In genomic region chr10:115623481-115623880, GRCm38 (mm10) we compare ENCODE assay signal across 16 mouse cellular contexts. TPM values are rescaled to one million over a fixed set of nuclear protein-coding genes. Genes with fewer than 3 reads are reported as not detected.
DNase-seq lines count a peak whose midpoint lies in the region; ATAC-seq lines count a peak whose summit lies in the region.
"Had no signal": no experiment of that assay in that cellular context is flagged by ENCODE, and none has a peak within 500 bp of the region (broad histone marks: within the 10 kb centered on the region; RNA-seq: fewer than 3 reads in every experiment).

No protein-coding gene starts in this region.

- H3K9me3 ChIP-seq in forebrain, embryonic 13.5 days (replicated peaks) = no peaks in the 10 kb centered on the region
- H3K9me3 ChIP-seq in forebrain, embryonic 12.5 days = no peaks in the 10 kb centered on the region
- no peaks in the 10 kb centered on the region for H3K9me3 ChIP-seq in heart, embryonic 15.5 days (replicated peaks)
- H3K9me3 ChIP-seq in heart, embryonic 10.5 days = no peaks in the 10 kb centered on the region
- H3K9me3 ChIP-seq in lung, embryonic 15.5 days = no peaks in the 10 kb centered on the region
- no peaks in the 10 kb centered on the region for H3K9me3 ChIP-seq in forebrain, embryonic 15.5 days
- H3K9me3 ChIP-seq: embryonic facial prominence, embryonic 12.5 days; hindbrain, embryonic 15.5 days had no signal

- H3K4me1 ChIP-seq in forebrain, embryonic 13.5 days = peaks cover 9% of the 10 kb centered on the region; the same call in 1 of the 2 replicates
- H3K4me1 ChIP-seq in forebrain, embryonic 12.5 days = peaks cover 9% of the 10 kb centered on the region; the same call in 1 of the 2 replicates
- H3K4me1 ChIP-seq in heart, embryonic 15.5 days (replicated peaks) = no peaks in the 10 kb centered on the region
- no peaks in the 10 kb centered on the region for H3K4me1 ChIP-seq in heart, embryonic 10.5 days
- H3K4me1 ChIP-seq in lung, embryonic 15.5 days = peaks cover 3% of the 10 kb centered on the region
- peaks cover 9% of the 10 kb centered on the region for H3K4me1 ChIP-seq in forebrain, embryonic 15.5 days
- H3K4me1 ChIP-seq: embryonic facial prominence, embryonic 12.5 days; hindbrain, embryonic 15.5 days had no signal

- H3K4me3 ChIP-seq in forebrain, embryonic 13.5 days = no peak overlapping the region
- no peak overlapping the region for H3K4me3 ChIP-seq in forebrain, embryonic 12.5 days (replicated peaks)
- H3K4me3 ChIP-seq in heart, embryonic 15.5 days = no peak overlapping the region
- H3K4me3 ChIP-seq in heart, embryonic 10.5 days = no peak overlapping the region
- no peak overlapping the region for H3K4me3 ChIP-seq in lung, embryonic 15.5 days
- H3K4me3 ChIP-seq in forebrain, embryonic 15.5 days = no peak overlapping the region
- H3K4me3 ChIP-seq: embryonic facial prominence, embryonic 12.5 days; hindbrain, embryonic 15.5 days had no signal

- ATAC-seq in forebrain, embryonic 13.5 days = peak; percentile 52; the same call in 1 of the 2 replicates
- no peak for ATAC-seq in forebrain, embryonic 12.5 days (ENCODE audit: low FRiP score)
- no peak for ATAC-seq in heart, embryonic 15.5 days (replicated peaks; ENCODE audit: insufficient number of reproducible peaks, insufficient read depth, low FRiP score, low read depth)
- ATAC-seq in lung, embryonic 15.5 days (ENCODE audit: borderline replicate concordance, extremely low read depth, low FRiP score, low TSS enrichment) = peak; percentile 42; the same call in 1 of the 2 replicates
- ATAC-seq in forebrain, embryonic 15.5 days (replicated peaks) = 0 out of 2 replicates have a peak, but pooled peaks have one; percentile 41
- ATAC-seq in activated CD4-positive, CD25-positive, alpha-beta regulatory T cell, adult 4 months = no peak
- ATAC-seq: intestine, embryonic 16.5 days had no signal

- peaks cover 14% of the 10 kb centered on the region for H3K27me3 ChIP-seq in forebrain, embryonic 13.5 days
- H3K27me3 ChIP-seq in forebrain, embryonic 12.5 days = peaks cover 11% of the 10 kb centered on the region
- H3K27me3 ChIP-seq in heart, embryonic 15.5 days = no peaks in the 10 kb centered on the region
- H3K27me3 ChIP-seq in heart, embryonic 10.5 days (ENCODE audit: insufficient read depth, poor library complexity, severe bottlenecking) = no peaks in the 10 kb centered on the region
- no peaks in the 10 kb centered on the region for H3K27me3 ChIP-seq in lung, embryonic 15.5 days
- H3K27me3 ChIP-seq in forebrain, embryonic 15.5 days = peaks cover 4% of the 10 kb centered on the region; the same call in 1 of the 2 replicates
- H3K27me3 ChIP-seq: embryonic facial prominence, embryonic 12.5 days; hindbrain, embryonic 15.5 days had no signal

- WGBS in forebrain, embryonic 13.5 days = 83% methylated on average over 7 of the region's 7 CpGs
- 85% methylated on average over 7 of the region's 7 CpGs for WGBS in forebrain, embryonic 12.5 days
- 74% methylated on average over 7 of the region's 7 CpGs for WGBS in heart, embryonic 15.5 days
- WGBS in heart, embryonic 10.5 days = 82% methylated on average over 7 of the region's 7 CpGs
- WGBS in lung, embryonic 15.5 days = 61% methylated on average over 7 of the region's 7 CpGs
- 79% methylated on average over 7 of the region's 7 CpGs for WGBS in forebrain, embryonic 15.5 days

- H3K9ac ChIP-seq in forebrain, embryonic 13.5 days = no peak overlapping the region
- no peak overlapping the region for H3K9ac ChIP-seq in forebrain, embryonic 12.5 days
- no peak overlapping the region for H3K9ac ChIP-seq in heart, embryonic 15.5 days
- no peak overlapping the region for H3K9ac ChIP-seq in lung, embryonic 15.5 days
- H3K9ac ChIP-seq in forebrain, embryonic 15.5 days (replicated peaks) = no peak overlapping the region
- H3K9ac ChIP-seq: embryonic facial prominence, embryonic 12.5 days; hindbrain, embryonic 15.5 days had no signal

- H3K36me3 ChIP-seq in forebrain, embryonic 13.5 days (ENCODE audit: poor library complexity, severe bottlenecking) = no peaks in the 10 kb centered on the region
- no peaks in the 10 kb centered on the region for H3K36me3 ChIP-seq in forebrain, embryonic 12.5 days (replicated peaks)
- H3K36me3 ChIP-seq in heart, embryonic 15.5 days = no peaks in the 10 kb centered on the region
- no peaks in the 10 kb centered on the region for H3K36me3 ChIP-seq in heart, embryonic 10.5 days
- no peaks in the 10 kb centered on the region for H3K36me3 ChIP-seq in lung, embryonic 15.5 days
- no peaks in the 10 kb centered on the region for H3K36me3 ChIP-seq in forebrain, embryonic 15.5 days
- H3K36me3 ChIP-seq: embryonic facial prominence, embryonic 12.5 days; hindbrain, embryonic 15.5 days had no signal

- no peak overlapping the region for H3K27ac ChIP-seq in forebrain, embryonic 13.5 days
- H3K27ac ChIP-seq in forebrain, embryonic 12.5 days = no peak overlapping the region
- H3K27ac ChIP-seq in heart, embryonic 15.5 days = no peak overlapping the region
- no peak overlapping the region for H3K27ac ChIP-seq in heart, embryonic 10.5 days
- 0 out of 2 replicates have a peak overlapping the region, but pooled peaks have one; percentile 24 for H3K27ac ChIP-seq in lung, embryonic 15.5 days
- H3K27ac ChIP-seq in forebrain, embryonic 15.5 days (replicated peaks) = no peak overlapping the region
- H3K27ac ChIP-seq: embryonic facial prominence, embryonic 12.5 days; hindbrain, embryonic 15.5 days had no signal

- no peak overlapping the region for H3K4me2 ChIP-seq in forebrain, embryonic 13.5 days
- H3K4me2 ChIP-seq in forebrain, embryonic 12.5 days = no peak overlapping the region
- 0 out of 2 replicates have a peak overlapping the region, but pooled peaks have one; percentile 30 for H3K4me2 ChIP-seq in heart, embryonic 15.5 days
- H3K4me2 ChIP-seq in lung, embryonic 15.5 days = no peak overlapping the region
- no peak overlapping the region for H3K4me2 ChIP-seq in forebrain, embryonic 15.5 days (replicated peaks)
- H3K4me2 ChIP-seq: embryonic facial prominence, embryonic 12.5 days; hindbrain, embryonic 15.5 days had no signal

- DNase-seq in heart, embryonic 10.5 days (ENCODE audit: low spot score) = no peak
- no peak for DNase-seq in lung, postnatal 10 days
- DNase-seq: cerebellum, adult 11-12 months; cerebellum, adult 9-10 months; heart, postnatal 36 days had no signal

RNA-seq across cellular contexts. Expression of gene Lgr5, which starts 35.9 kb away (rescaled TPM):
- polyA plus RNA-seq in forebrain, embryonic 13.5 days (2015; fragmentation: Nextera tagmentation; extraction: Ambion mirVana) = 0.14 and 0.26 TPM in 2 replicates
- polyA plus RNA-seq in forebrain, embryonic 12.5 days (2016; fragmentation: Nextera tagmentation; extraction: Ambion mirVana) = 1.2 and 2.0 TPM in 2 replicates
- polyA plus RNA-seq in heart, embryonic 15.5 days (2015; fragmentation: Nextera tagmentation; extraction: Ambion mirVana) = 0.31 and 1.1 TPM in 2 replicates
- 0.76 and 4.0 TPM in 2 replicates for polyA plus RNA-seq in heart, embryonic 10.5 days (2016; fragmentation: Nextera tagmentation; extraction: Ambion mirVana)
- 1.7 and 2.5 TPM in 2 replicates for polyA plus RNA-seq in lung, embryonic 15.5 days (2015; fragmentation: Nextera tagmentation; extraction: Ambion mirVana)
- 0.39 and 0.41 TPM in 2 replicates for polyA plus RNA-seq in forebrain, embryonic 15.5 days (2015; fragmentation: Nextera tagmentation; extraction: Ambion mirVana)
- polyA plus RNA-seq in activated CD4-positive, CD25-positive, alpha-beta regulatory T cell, adult 4 months (2017; shearing (Covaris generic)) = under 1 TPM in 1 of 2 experiments, not detected in 1; 0.09 TPM

RNA-seq across cellular contexts. Expression of gene A930009A15Rik, which starts 53.7 kb away (rescaled TPM):
- 0.17 TPM in 1 of 2 replicates, not detected in the other for polyA plus RNA-seq in forebrain, embryonic 13.5 days (2015; fragmentation: Nextera tagmentation; extraction: Ambion mirVana)
- polyA plus RNA-seq in forebrain, embryonic 12.5 days (2016; fragmentation: Nextera tagmentation; extraction: Ambion mirVana) = not detected in 2 replicates
- not detected in 2 replicates for polyA plus RNA-seq in heart, embryonic 15.5 days (2015; fragmentation: Nextera tagmentation; extraction: Ambion mirVana)
- polyA plus RNA-seq in heart, embryonic 10.5 days (2016; fragmentation: Nextera tagmentation; extraction: Ambion mirVana) = not detected in 2 replicates
- not detected in 2 replicates for polyA plus RNA-seq in lung, embryonic 15.5 days (2015; fragmentation: Nextera tagmentation; extraction: Ambion mirVana)
- polyA plus RNA-seq in forebrain, embryonic 15.5 days (2015; fragmentation: Nextera tagmentation; extraction: Ambion mirVana) = not detected in 2 replicates
- not detected for polyA plus RNA-seq in activated CD4-positive, CD25-positive, alpha-beta regulatory T cell, adult 4 months (2017; shearing (Covaris generic))
- polyA plus RNA-seq: C2C12; heart, embryonic 16.5 days; intestine, embryonic 16.5 days had no signal

Comparison
In these comparisons a context has a peak if more than half of its experiments do, and no peak if none do; other contexts are left out.
1. ATAC-seq: peak in forebrain, embryonic 13.5 days (single experiment), lung, embryonic 15.5 days (single experiment) and forebrain, embryonic 15.5 days (single experiment); none in forebrain, embryonic 12.5 days (single experiment), heart, embryonic 15.5 days (single experiment) and activated CD4-positive, CD25-positive, alpha-beta regulatory T cell, adult 4 months (single experiment).